Mouse (Mus musculus) granulocyte monocyte progenitor cell, adult 5-6 weeks (primary cell): ENCODE measurements at regions not wholly inside any gene's neighbourhood (a gene's known extent, or its start where the extent isn't known, plus 50 kb on each side); places are given as distances from the start of the nearest gene placed in this dataset.

Experiments used
- ATAC-seq: replicated peaks from 2 replicates; pipeline ENCODE4 v1.8.0; 2016; ENCODE audit warnings: mild to moderate bottlenecking, moderate TSS enrichment, inconsistent platforms; ENCODE audit not compliant: poor library complexity, severe bottlenecking

GRCm38 (mm10) chr19:17275861-17276502 lies 96.7 kb downstream of the Gcnt1 start:
- ATAC-seq, result peak; percentile 74
